Mouse (Mus musculus) heart, embryonic 15.5 days (tissue): ENCODE results near the gene Gm38431. TPM values are rescaled to one million over a fixed set of nuclear protein-coding genes. Genes with fewer than 3 reads are reported as not detected.
A peak's percentile ranks its signal among the peaks of the same experiment; 100 is the strongest.
"Not testable (repeated sequence)": the region's sequence is repeated elsewhere in the genome, so short reads cannot be mapped to it uniquely, and the experiment has no call there.

Experiments
- ATAC-seq: fragments of 200-750 bp; cut with Nextera tagmentation; replicated peaks from 2 replicates; pipeline ENCODE4 v1.8.0; 2017; ENCODE audit warnings: low read depth, moderate TSS enrichment; ENCODE audit not compliant: insufficient number of reproducible peaks, insufficient read depth, low FRiP score
- H3K27ac ChIP-seq: fragments of 300-500 bp; sonication (generic); 2 replicates; pipeline ENCODE4 v1.5.1; 2015; ENCODE audit warnings: mild to moderate bottlenecking, inconsistent platforms
- H3K27me3 ChIP-seq: fragments of 300-500 bp; sonication (generic); 2 replicates; pipeline ENCODE4 v1.6.1; 2015; ENCODE audit warnings: inconsistent platforms
- H3K36me3 ChIP-seq: fragments of 300-500 bp; sonication (generic); 2 replicates; pipeline ENCODE4 v1.6.1; 2015; ENCODE audit warnings: mild to moderate bottlenecking, inconsistent platforms
- H3K4me1 ChIP-seq: fragments of 300-500 bp; sonication (generic); replicated peaks from 2 replicates; pipeline ENCODE4 v1.6.1; 2015; ENCODE audit warnings: inconsistent platforms
- H3K4me2 ChIP-seq: fragments of 300-500 bp; sonication (generic); 2 replicates; pipeline ENCODE4 v1.6.1; 2015; ENCODE audit warnings: inconsistent platforms, mild to moderate bottlenecking, moderate library complexity
- H3K4me3 ChIP-seq: fragments of 300-500 bp; sonication (generic); 2 replicates; pipeline ENCODE4 v1.5.1; 2015; ENCODE audit warnings: mild to moderate bottlenecking, inconsistent platforms
- H3K9ac ChIP-seq: fragments of 300-500 bp; sonication (generic); 2 replicates; pipeline ENCODE4 v1.6.1; 2015; ENCODE audit warnings: mild to moderate bottlenecking, inconsistent platforms
- H3K9me3 ChIP-seq: fragments of 300-500 bp; sonication (generic); replicated peaks from 2 replicates; pipeline ENCODE4 v1.6.1; 2016; ENCODE audit warnings: inconsistent platforms
- WGBS: fragments of 180-500 bp; shearing (Covaris S2); methylation state at CpG from one replicate; pipeline ENCODE4 v1.1.7; 2015; ENCODE audit warnings: mixed read lengths; 5-methylcytosine and 5-hydroxymethylcytosine counted together
- polyA plus RNA-seq: library from polyadenylated mRNA; unstranded; fragments of >200 nt; fragmentation: Nextera tagmentation; extraction: Ambion mirVana; gene quantifications from 2 replicates; pipeline ENCODE4 v1.2.1, GENCODE M21; 2015

Gm38431 gene
- polyA plus RNA-seq, 1 experiment from 2014 or later = 1.1 TPM

DNA sequence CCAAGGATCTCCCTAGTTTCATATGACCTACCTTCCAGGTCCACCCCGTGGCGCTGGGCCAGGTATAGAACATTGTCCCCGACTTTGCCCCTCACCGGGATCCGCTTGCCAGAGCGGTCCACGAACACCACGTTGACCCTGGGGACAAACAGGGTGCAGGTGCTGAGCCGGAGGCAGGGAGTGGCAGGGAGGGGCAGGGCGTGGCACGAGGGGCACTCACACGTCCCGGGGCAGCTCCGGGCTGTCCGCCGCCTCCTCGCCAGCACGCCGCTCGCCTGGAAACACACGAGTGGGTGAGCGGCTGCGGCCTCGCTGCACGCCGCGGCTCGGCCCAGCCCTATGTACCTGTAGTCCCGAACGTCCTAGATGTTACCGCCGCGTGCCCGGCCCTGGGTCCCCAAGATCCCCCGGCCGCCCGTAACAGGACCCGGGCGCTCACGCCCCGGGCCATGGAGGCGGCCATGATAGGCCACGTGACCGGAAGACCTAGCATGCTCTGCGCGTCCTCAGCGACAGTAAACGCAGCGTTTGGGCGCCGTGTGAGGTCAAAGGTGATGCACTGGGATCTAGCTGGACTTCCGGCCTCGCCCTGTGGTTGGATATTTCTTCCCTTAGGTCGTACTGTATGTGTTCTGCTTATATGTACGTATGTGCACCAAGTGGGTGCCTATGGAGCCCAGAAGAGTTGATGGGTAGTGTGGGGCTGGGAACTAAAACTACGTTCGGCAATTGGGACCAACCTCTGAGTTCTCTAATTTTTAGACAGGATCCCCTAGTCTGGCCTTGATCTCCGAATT, 18.6 kb downstream of the Gm38431 start, which contains the start of the genes Gm49373 and Fdx1l:
Gene Gm49373, minus strand, starts transcription at position 53 of the 797 bp plus-strand sequence.
Gene Fdx1l, minus strand, starts transcription at position 571 of the 797 bp plus-strand sequence.
- Histone ChIP-seq H3K36me3 (peaks cover 31% of the 10 kb centered on the region), H3K27me3 (no peaks in the 10 kb centered on the region), H3K27ac (peak within 1 kb of the TSS; percentile 60), H3K9me3 (no peaks in the 10 kb centered on the region), H3K4me1 (peaks cover 15% of the 10 kb centered on the region), H3K4me3 (peak within 1 kb of the TSS; percentile 74), H3K4me2 (peak within 1 kb of the TSS; percentile 78), H3K9ac (peak within 1 kb of the TSS; percentile 82)
- ATAC-seq = peak; percentile 92
- WGBS = 4% methylated on average over 58 of the region's 58 CpGs

- WGBS = 5% methylated on average over 4 of the region's 4 CpGs
- Histone ChIP-seq H3K27me3 (no peaks in the 10 kb centered on the region), H3K4me3 (peak overlapping the region; percentile 74), H3K4me2 (peak overlapping the region; percentile 78), H3K36me3 (peaks cover 28% of the 10 kb centered on the region), H3K27ac (no peak overlapping the region; the same call in 1 of the 2 replicates), H3K9ac (peak overlapping the region; percentile 82), H3K9me3 (no peaks in the 10 kb centered on the region), H3K4me1 (peaks cover 15% of the 10 kb centered on the region)
- no peak for ATAC-seq
These were observed 19.2 kb downstream of the Gm38431 start for GRCm38 (mm10) chr9:21072641-21073040.

DNA sequence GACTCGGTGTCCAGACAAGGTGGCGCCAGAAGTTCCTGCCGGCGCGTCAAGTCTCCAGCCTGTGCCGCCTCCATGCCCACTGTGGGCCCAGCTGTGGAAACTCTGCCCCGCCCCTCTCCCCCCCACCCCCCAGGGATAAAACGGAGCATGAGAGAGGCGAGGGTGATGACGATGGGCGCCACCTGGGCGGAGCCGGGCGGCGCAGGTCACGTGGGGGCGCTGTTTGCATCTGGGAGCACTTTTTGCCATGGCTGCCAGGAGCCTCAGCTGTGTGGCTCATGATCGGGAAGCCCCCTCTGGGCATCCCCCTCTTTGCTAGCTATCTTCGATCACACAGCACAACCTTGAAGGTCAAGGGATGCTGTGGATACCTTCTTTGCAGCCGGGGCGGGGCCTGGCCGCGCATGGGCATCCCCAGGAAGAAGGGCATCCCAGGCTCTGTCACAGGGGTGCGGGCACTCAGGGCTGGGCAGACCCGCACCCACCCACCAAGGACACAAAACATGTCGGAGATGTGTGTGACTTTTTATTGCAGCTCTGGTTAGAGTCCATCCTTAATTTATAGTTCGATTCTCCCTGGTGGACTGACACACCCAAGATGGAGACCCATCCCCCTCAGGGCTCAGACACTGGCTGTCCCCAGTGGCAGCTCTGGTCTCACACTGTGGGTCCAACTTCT, 24.7 kb downstream of the Gm38431 start, which contains the start of gene Zglp1:
Gene Zglp1, minus strand, starts transcription at position 88 of the 679 bp plus-strand sequence.
- Histone ChIP-seq H3K4me3 (no peak within 1 kb of the TSS), H3K4me1 (peaks cover 6% of the 10 kb centered on the region), H3K4me2 (no peak within 1 kb of the TSS), H3K27ac (no peak within 1 kb of the TSS), H3K36me3 (peaks cover 27% of the 10 kb centered on the region), H3K27me3 (no peaks in the 10 kb centered on the region), H3K9ac (no peak within 1 kb of the TSS), H3K9me3 (no peaks in the 10 kb centered on the region)
- ATAC-seq = no peak
- 81% methylated on average over 27 of the region's 27 CpGs for WGBS

GRCm38 (mm10) chr9:21062928-21063327, 28.9 kb downstream of the Gm38431 start:
- ATAC-seq = no peak
- Histone ChIP-seq H3K36me3 (peaks cover 31% of the 10 kb centered on the region), H3K9me3 (no peaks in the 10 kb centered on the region), H3K4me2 (no peak overlapping the region), H3K27me3 (no peaks in the 10 kb centered on the region), H3K27ac (no peak overlapping the region), H3K9ac (no peak overlapping the region), H3K4me1 (no peaks in the 10 kb centered on the region), H3K4me3 (no peak overlapping the region)
- WGBS = 80% methylated on average over 2 of the region's 2 CpGs

DNA sequence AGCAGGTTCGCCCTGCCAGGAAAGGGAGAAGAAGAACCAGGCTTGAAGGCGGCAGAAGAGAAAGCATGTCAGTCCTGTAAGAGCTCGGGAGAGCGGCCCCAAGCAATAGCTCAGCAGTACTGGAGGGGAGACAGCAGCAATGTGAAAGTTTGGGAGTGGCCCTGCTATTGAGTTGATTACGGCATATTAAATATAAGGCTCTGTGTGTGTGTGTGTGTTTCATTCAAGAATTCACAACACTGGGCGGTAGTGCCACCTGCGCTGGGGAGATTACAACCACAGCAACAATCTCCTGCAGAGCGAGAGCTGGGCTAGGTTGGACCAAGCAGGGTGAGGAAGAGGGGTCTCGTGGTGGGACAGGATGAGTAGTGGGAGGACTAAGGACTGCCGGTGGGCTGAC, 40.2 kb downstream of the Gm38431 start:
- H3K4me3 ChIP-seq = no peak overlapping the region
- H3K9ac ChIP-seq = no peak overlapping the region
- no peak for ATAC-seq
- no peaks in the 10 kb centered on the region for H3K4me1 ChIP-seq
- no peaks in the 10 kb centered on the region for H3K9me3 ChIP-seq
- H3K36me3 ChIP-seq = no peaks in the 10 kb centered on the region
- no peaks in the 10 kb centered on the region for H3K27me3 ChIP-seq
- 52% methylated on average over 10 of the region's 10 CpGs for WGBS
- no peak overlapping the region for H3K4me2 ChIP-seq
- no peak overlapping the region for H3K27ac ChIP-seq

DNA sequence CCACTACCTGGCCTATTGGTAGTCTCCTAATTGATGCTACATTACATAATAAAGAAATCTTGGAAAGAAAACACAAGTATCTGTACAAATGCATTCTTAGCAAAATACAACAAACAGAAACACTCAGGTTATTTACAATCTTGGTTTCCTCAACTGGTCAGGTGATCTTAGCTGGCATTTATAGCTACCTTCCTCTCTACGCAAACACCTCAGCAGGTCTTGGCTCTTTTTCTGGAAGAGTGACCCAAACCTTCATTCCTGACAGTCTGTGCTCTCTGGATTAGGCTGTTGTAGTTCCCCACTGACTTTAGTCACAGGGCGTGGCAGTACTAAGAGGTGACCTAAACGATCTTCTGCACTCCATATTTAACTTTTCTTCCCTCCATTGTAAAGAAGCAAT, 46.6 kb downstream of the Gm38431 start:
- no peak for ATAC-seq
- H3K9ac ChIP-seq = no peak overlapping the region
- 69% methylated on average over 3 of the region's 3 CpGs for WGBS
- no peak overlapping the region for H3K4me2 ChIP-seq
- no peaks in the 10 kb centered on the region for H3K4me1 ChIP-seq
- H3K9me3 ChIP-seq = no peaks in the 10 kb centered on the region
- no peaks in the 10 kb centered on the region for H3K36me3 ChIP-seq
- H3K4me3 ChIP-seq = no peak overlapping the region
- H3K27ac ChIP-seq = no peak overlapping the region
- 0 out of 2 replicates have a peak, but pooled peaks cover 3% of the 10 kb centered on the region for H3K27me3 ChIP-seq

- not testable (repeated sequence) for H3K9ac ChIP-seq, ATAC-seq, H3K4me3 ChIP-seq, H3K36me3 ChIP-seq, H3K27ac ChIP-seq, H3K27me3 ChIP-seq, H3K4me2 ChIP-seq, H3K9me3 ChIP-seq, H3K4me1 ChIP-seq
- WGBS = 55% methylated on average over 1 of the region's 1 CpGs
These were observed 47.0 kb downstream of the Gm38431 start for GRCm38 (mm10) chr9:21044785-21045184.

DNA sequence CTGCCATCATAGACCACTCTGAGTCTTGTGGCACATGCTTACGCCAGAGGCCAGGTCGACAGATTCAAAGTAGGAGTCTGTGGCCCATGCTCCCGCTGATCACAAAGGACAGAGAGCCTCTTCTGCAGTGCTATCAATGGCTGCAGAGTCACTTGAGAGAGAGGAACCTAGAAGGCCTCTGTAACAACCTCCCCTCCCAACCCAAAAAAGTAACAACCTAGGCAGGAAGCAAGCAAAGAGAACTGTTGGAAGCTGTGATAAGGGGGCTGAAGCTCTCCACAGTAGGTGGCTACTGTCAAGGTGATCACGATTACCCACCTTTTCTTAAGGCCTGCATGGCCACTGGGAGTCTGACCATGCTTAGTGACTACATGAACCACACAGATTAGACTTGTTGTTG, 48.2 kb downstream of the Gm38431 start:
- no peaks in the 10 kb centered on the region for H3K9me3 ChIP-seq
- ATAC-seq = no peak
- no peaks in the 10 kb centered on the region for H3K36me3 ChIP-seq
- no peak overlapping the region for H3K4me3 ChIP-seq
- no peak overlapping the region for H3K27ac ChIP-seq
- WGBS = 81% methylated on average over 4 of the region's 4 CpGs
- H3K9ac ChIP-seq = no peak overlapping the region
- peaks cover 1% of the 10 kb centered on the region for H3K4me1 ChIP-seq
- peaks cover 14% of the 10 kb centered on the region for H3K27me3 ChIP-seq
- H3K4me2 ChIP-seq = no peak overlapping the region

- no peak overlapping the region for H3K4me3 ChIP-seq
- peaks cover 23% of the 10 kb centered on the region for H3K4me1 ChIP-seq
- WGBS = 41% methylated on average over 4 of the region's 4 CpGs
- no peaks in the 10 kb centered on the region for H3K36me3 ChIP-seq
- no peak overlapping the region for H3K27ac ChIP-seq
- H3K4me2 ChIP-seq = no peak overlapping the region
- no peak for ATAC-seq
- H3K9me3 ChIP-seq = no peaks in the 10 kb centered on the region
- peaks cover 37% of the 10 kb centered on the region for H3K27me3 ChIP-seq
- no peak overlapping the region for H3K9ac ChIP-seq
These were observed 50.5 kb downstream of the Gm38431 start for GRCm38 (mm10) chr9:21041308-21041707.

DNA sequence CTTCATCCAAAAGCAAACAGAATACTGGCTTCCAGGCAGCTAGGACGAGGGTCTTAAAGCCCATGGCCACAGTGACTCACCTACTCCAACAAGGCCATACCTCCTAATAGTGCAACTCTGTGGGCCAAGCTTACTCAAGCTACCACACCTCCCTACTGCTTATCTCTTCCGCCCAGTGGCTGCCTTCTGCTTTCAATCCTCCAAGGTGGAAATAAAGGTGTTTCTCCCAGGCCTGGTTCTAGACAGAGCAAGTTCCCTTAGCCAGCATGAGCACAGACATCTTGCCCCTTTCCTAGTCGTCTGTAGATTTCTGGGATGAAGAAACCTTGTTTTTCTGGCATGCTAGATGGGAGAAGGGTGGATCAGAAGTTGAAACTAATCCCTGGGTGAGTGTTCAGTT, 52.0 kb downstream of the Gm38431 start:
- H3K27ac ChIP-seq = no peak overlapping the region
- H3K9me3 ChIP-seq = no peaks in the 10 kb centered on the region
- no peak overlapping the region for H3K4me2 ChIP-seq
- no peak for ATAC-seq
- no peak overlapping the region for H3K9ac ChIP-seq
- H3K4me3 ChIP-seq = no peak overlapping the region
- H3K4me1 ChIP-seq = peaks cover 31% of the 10 kb centered on the region
- WGBS = 77% methylated on average over 3 of the region's 3 CpGs
- H3K27me3 ChIP-seq = peaks cover 52% of the 10 kb centered on the region
- no peaks in the 10 kb centered on the region for H3K36me3 ChIP-seq

DNA sequence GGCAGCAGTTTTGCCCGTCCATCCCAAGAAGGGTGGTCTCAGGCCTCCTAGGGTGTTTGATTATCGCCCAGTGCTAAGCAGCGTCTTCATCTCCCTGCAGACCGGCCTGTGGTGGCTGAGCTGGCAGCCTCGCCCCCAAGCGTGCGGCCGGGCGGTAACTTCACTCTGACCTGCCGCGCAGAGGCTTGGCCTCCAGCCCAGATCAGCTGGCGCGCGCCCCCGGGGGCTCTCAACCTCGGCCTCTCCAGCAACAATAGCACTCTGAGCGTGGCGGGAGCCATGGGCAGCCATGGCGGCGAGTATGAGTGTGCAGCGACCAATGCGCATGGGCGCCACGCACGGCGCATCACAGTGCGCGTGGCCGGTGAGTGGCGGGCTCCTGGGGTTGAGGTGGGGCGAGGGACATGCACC, 54.3 kb downstream of the Gm38431 start:
- Histone ChIP-seq H3K9ac (peak overlapping the region; percentile 31; the same call in 1 of the 2 replicates), H3K27me3 (peaks cover 73% of the 10 kb centered on the region), H3K36me3 (no peaks in the 10 kb centered on the region), H3K27ac (no peak overlapping the region), H3K9me3 (no peaks in the 10 kb centered on the region), H3K4me2 (peak overlapping the region; percentile 73), H3K4me3 (peak overlapping the region; percentile 45), H3K4me1 (peaks cover 43% of the 10 kb centered on the region)
- WGBS = 3% methylated on average over 31 of the region's 31 CpGs
- ATAC-seq = peak; percentile 71
